Mouse (Mus musculus): ENCODE data around the gene Fam243. TPM values are rescaled to one million over a fixed set of nuclear protein-coding genes. Genes with fewer than 3 reads are reported as not detected.
A peak's percentile ranks its signal among the peaks of the same experiment; 100 is the strongest.

The Fam243 gene
- polyA plus RNA-seq, 1 experiment from 2014 or later: not detected

- Histone ChIP-seq H3K27me3 (replicated peaks; ENCODE audit: control insufficient read depth, insufficient read depth, low read length) (no peaks in the 10 kb centered on the region), H3K36me3 (ENCODE audit: control insufficient read depth, insufficient read depth, low read length) (no peaks in the 10 kb centered on the region), H3K9ac (ENCODE audit: low read length) (no peak overlapping the region), H3K4me2 (ENCODE audit: low read length) (no peak overlapping the region), H3K27ac (ENCODE audit: low read depth) (no peak overlapping the region), H3K4me3 (ENCODE audit: low read depth, low read length) (no peak overlapping the region), H3K9me3 (ENCODE audit: control insufficient read depth, low read length) (no peaks in the 10 kb centered on the region), H3K4me1 (replicated peaks; ENCODE audit: control insufficient read depth, insufficient read depth, low read length) (peaks cover 4% of the 10 kb centered on the region; the same call in 1 of the 2 replicates)
- ATAC-seq (replicated peaks; ENCODE audit: low FRiP score, low TSS enrichment, low read depth) (no peak), DNase-seq (ENCODE audit: low spot score) (no peak)
- WGBS: 81% methylated on average over 5 of the region's 5 CpGs
Observed at GRCm38 (mm10) chr16:92355366-92355765, 34.1 kb upstream of the Fam243 start.

DNA sequence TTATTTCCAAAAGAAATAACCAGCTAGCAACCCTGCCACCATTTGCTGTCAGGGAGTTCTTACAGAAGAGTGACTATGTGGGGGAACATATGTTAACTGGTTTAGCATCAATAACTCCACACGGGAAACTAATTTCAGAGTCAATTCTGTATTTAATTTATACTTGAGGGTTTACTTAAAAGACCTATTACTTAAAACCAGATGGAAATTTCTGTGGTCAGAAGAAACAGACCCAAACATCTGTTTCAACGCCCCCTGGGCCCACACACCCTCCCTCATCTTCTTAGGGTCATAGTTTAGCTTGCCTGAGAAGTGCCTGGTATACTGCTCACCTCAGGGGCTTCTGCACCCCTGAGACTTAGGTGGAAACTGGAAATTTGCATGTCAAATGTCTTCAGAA is 32.7 kb upstream of the Fam243 start:
- no peak overlapping the region for H3K9ac ChIP-seq (ENCODE audit: low read length)
- H3K4me2 ChIP-seq (ENCODE audit: low read length): no peak overlapping the region
- peaks cover 4% of the 10 kb centered on the region; the same call in 1 of the 2 replicates for H3K4me1 ChIP-seq (replicated peaks; ENCODE audit: control insufficient read depth, insufficient read depth, low read length)
- 68% methylated on average over 2 of the region's 2 CpGs for WGBS
- H3K4me3 ChIP-seq (ENCODE audit: low read depth, low read length): no peak overlapping the region
- H3K36me3 ChIP-seq (ENCODE audit: control insufficient read depth, insufficient read depth, low read length): no peaks in the 10 kb centered on the region
- H3K27ac ChIP-seq (ENCODE audit: low read depth): no peak overlapping the region
- H3K27me3 ChIP-seq (replicated peaks; ENCODE audit: control insufficient read depth, insufficient read depth, low read length): no peaks in the 10 kb centered on the region
- ATAC-seq (replicated peaks; ENCODE audit: low FRiP score, low TSS enrichment, low read depth) (no peak), DNase-seq (ENCODE audit: low spot score) (no peak)
- no peaks in the 10 kb centered on the region for H3K9me3 ChIP-seq (ENCODE audit: control insufficient read depth, low read length)

DNA sequence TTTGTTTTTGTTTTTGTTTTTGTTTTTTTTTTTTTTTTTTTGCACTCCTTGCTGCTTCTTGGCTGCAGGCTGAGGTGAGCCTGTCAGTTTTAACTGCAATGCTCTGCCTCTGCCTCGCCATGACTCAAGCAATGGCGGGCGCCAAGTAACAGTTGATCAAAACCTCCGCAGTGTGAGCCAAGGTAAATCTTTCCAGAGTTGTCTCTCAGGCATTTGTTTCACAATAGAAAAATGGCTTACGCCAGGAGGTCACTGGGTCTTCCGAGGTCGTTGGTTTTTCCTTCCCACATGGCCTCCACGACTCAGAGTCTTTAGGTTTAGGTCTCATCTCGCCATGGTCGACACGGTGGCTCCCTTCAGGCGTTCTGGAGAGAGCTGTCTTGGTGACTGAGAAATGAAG is 32.1 kb upstream of the Fam243 start:
- 91% methylated on average over 12 of the region's 12 CpGs for WGBS
- H3K27ac ChIP-seq (ENCODE audit: low read depth): no peak overlapping the region
- H3K9ac ChIP-seq (ENCODE audit: low read length): no peak overlapping the region
- ATAC-seq (replicated peaks; ENCODE audit: low FRiP score, low TSS enrichment, low read depth) (no peak), DNase-seq (ENCODE audit: low spot score) (no peak)
- H3K27me3 ChIP-seq (replicated peaks; ENCODE audit: control insufficient read depth, insufficient read depth, low read length): no peaks in the 10 kb centered on the region
- no peaks in the 10 kb centered on the region for H3K36me3 ChIP-seq (ENCODE audit: control insufficient read depth, insufficient read depth, low read length)
- H3K4me2 ChIP-seq (ENCODE audit: low read length): no peak overlapping the region
- no peaks in the 10 kb centered on the region for H3K9me3 ChIP-seq (ENCODE audit: control insufficient read depth, low read length)
- no peak overlapping the region for H3K4me3 ChIP-seq (ENCODE audit: low read depth, low read length)
- no peaks in the 10 kb centered on the region for H3K4me1 ChIP-seq (replicated peaks; ENCODE audit: control insufficient read depth, insufficient read depth, low read length)

DNA sequence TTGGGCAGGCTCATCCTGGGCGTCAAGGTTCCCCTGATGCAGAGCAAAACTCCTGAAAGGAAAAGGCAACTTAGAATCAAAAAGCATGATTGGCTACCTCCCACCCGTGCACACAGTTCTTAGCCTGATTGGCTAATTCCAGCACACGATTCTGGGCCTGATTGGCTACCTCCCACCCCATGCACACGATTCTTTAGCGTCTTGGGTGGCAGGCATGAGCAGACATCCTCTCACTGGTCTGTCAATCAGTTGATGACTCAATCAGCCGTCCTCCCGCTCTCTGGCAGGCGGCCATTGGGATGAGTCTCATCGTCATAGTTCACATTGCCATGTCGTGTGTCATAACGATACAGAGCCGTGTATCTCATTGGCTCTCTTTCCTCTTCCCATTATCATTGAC is 27.7 kb upstream of the Fam243 start:
- ATAC-seq (replicated peaks; ENCODE audit: low FRiP score, low TSS enrichment, low read depth): no peak
- no peak for DNase-seq (ENCODE audit: low spot score)
- no peaks in the 10 kb centered on the region for H3K9me3 ChIP-seq (ENCODE audit: control insufficient read depth, low read length)
- no peaks in the 10 kb centered on the region for H3K36me3 ChIP-seq (ENCODE audit: control insufficient read depth, insufficient read depth, low read length)
- H3K27ac ChIP-seq (ENCODE audit: low read depth): no peak overlapping the region
- no peak overlapping the region for H3K9ac ChIP-seq (ENCODE audit: low read length)
- H3K4me2 ChIP-seq (ENCODE audit: low read length): no peak overlapping the region
- no peaks in the 10 kb centered on the region for H3K4me1 ChIP-seq (replicated peaks; ENCODE audit: control insufficient read depth, insufficient read depth, low read length)
- WGBS: 77% methylated on average over 12 of the region's 12 CpGs
- H3K4me3 ChIP-seq (ENCODE audit: low read depth, low read length): no peak overlapping the region
- H3K27me3 ChIP-seq (replicated peaks; ENCODE audit: control insufficient read depth, insufficient read depth, low read length): no peaks in the 10 kb centered on the region

GRCm38 (mm10) chr16:92346297-92346916 is 25.2 kb upstream of the Fam243 start:
- H3K4me3 ChIP-seq (ENCODE audit: low read depth, low read length): no peak overlapping the region
- H3K4me2 ChIP-seq (ENCODE audit: low read length): no peak overlapping the region
- H3K4me1 ChIP-seq (replicated peaks; ENCODE audit: control insufficient read depth, insufficient read depth, low read length): no peaks in the 10 kb centered on the region
- H3K27me3 ChIP-seq (replicated peaks; ENCODE audit: control insufficient read depth, insufficient read depth, low read length): no peaks in the 10 kb centered on the region
- H3K9ac ChIP-seq (ENCODE audit: low read length): no peak overlapping the region
- H3K9me3 ChIP-seq (ENCODE audit: control insufficient read depth, low read length): no peaks in the 10 kb centered on the region
- DNase-seq (ENCODE audit: low spot score): no peak
- no peak overlapping the region for H3K27ac ChIP-seq (ENCODE audit: low read depth)
- no peak for ATAC-seq (replicated peaks; ENCODE audit: low FRiP score, low TSS enrichment, low read depth)
- WGBS: 75% methylated on average over 13 of the region's 13 CpGs
- H3K36me3 ChIP-seq (ENCODE audit: control insufficient read depth, insufficient read depth, low read length): no peaks in the 10 kb centered on the region

GRCm38 (mm10) chr16:92345177-92345576 is 23.9 kb upstream of the Fam243 start:
- Histone ChIP-seq H3K27me3 (replicated peaks; ENCODE audit: control insufficient read depth, insufficient read depth, low read length) (no peaks in the 10 kb centered on the region), H3K27ac (ENCODE audit: low read depth) (no peak overlapping the region), H3K9me3 (ENCODE audit: control insufficient read depth, low read length) (no peaks in the 10 kb centered on the region), H3K36me3 (ENCODE audit: control insufficient read depth, insufficient read depth, low read length) (no peaks in the 10 kb centered on the region), H3K4me1 (replicated peaks; ENCODE audit: control insufficient read depth, insufficient read depth, low read length) (no peaks in the 10 kb centered on the region; the same call in 1 of the 2 replicates), H3K4me3 (ENCODE audit: low read depth, low read length) (no peak overlapping the region), H3K9ac (ENCODE audit: low read length) (no peak overlapping the region), H3K4me2 (ENCODE audit: low read length) (no peak overlapping the region)
- ATAC-seq (replicated peaks; ENCODE audit: low FRiP score, low TSS enrichment, low read depth) (no peak), DNase-seq (ENCODE audit: low spot score) (no peak)
- 49% methylated on average over 11 of the region's 11 CpGs for WGBS

- 0 out of 2 replicates have a peak overlapping the region, but pooled peaks have one; percentile 16 for H3K9ac ChIP-seq (ENCODE audit: low read length)
- H3K4me2 ChIP-seq (ENCODE audit: low read length): peak overlapping the region; percentile 37
- no peaks in the 10 kb centered on the region for H3K9me3 ChIP-seq (ENCODE audit: control insufficient read depth, low read length)
- ATAC-seq (replicated peaks; ENCODE audit: low FRiP score, low TSS enrichment, low read depth) (peak; percentile 63), DNase-seq (ENCODE audit: low spot score) (peak; percentile 88)
- no peaks in the 10 kb centered on the region; the same call in 1 of the 2 replicates for H3K4me1 ChIP-seq (replicated peaks; ENCODE audit: control insufficient read depth, insufficient read depth, low read length)
- no peak overlapping the region for H3K27ac ChIP-seq (ENCODE audit: low read depth)
- H3K4me3 ChIP-seq (ENCODE audit: low read depth, low read length): 0 out of 2 replicates have a peak overlapping the region, but pooled peaks have one; percentile 1
- no peaks in the 10 kb centered on the region for H3K36me3 ChIP-seq (ENCODE audit: control insufficient read depth, insufficient read depth, low read length)
- H3K27me3 ChIP-seq (replicated peaks; ENCODE audit: control insufficient read depth, insufficient read depth, low read length): no peaks in the 10 kb centered on the region
- WGBS: 31% methylated on average over 27 of the region's 27 CpGs
Observed at GRCm38 (mm10) chr16:92340612-92341511, 19.6 kb upstream of the Fam243 start.

- no peak overlapping the region for H3K9ac ChIP-seq (ENCODE audit: low read length)
- H3K27ac ChIP-seq (ENCODE audit: low read depth): no peak overlapping the region
- no peaks in the 10 kb centered on the region; the same call in 1 of the 2 replicates for H3K4me1 ChIP-seq (replicated peaks; ENCODE audit: control insufficient read depth, insufficient read depth, low read length)
- peak overlapping the region; percentile 22 for H3K4me2 ChIP-seq (ENCODE audit: low read length)
- ATAC-seq (replicated peaks; ENCODE audit: low FRiP score, low TSS enrichment, low read depth) (no peak; the same call in 1 of the 2 replicates), DNase-seq (ENCODE audit: low spot score) (peak; percentile 88)
- H3K27me3 ChIP-seq (replicated peaks; ENCODE audit: control insufficient read depth, insufficient read depth, low read length): no peaks in the 10 kb centered on the region
- H3K9me3 ChIP-seq (ENCODE audit: control insufficient read depth, low read length): no peaks in the 10 kb centered on the region
- H3K36me3 ChIP-seq (ENCODE audit: control insufficient read depth, insufficient read depth, low read length): no peaks in the 10 kb centered on the region
- no peak overlapping the region for H3K4me3 ChIP-seq (ENCODE audit: low read depth, low read length)
- 5% methylated on average over 9 of the region's 9 CpGs for WGBS
Observed at GRCm38 (mm10) chr16:92336280-92336679, 15.0 kb upstream of the Fam243 start.
